Mouse (Mus musculus) myocyte (in vitro differentiated cells): ENCODE measurements around the gene Dgkz. TPM values are rescaled to one million over a fixed set of nuclear protein-coding genes. Genes with fewer than 3 reads are reported as not detected.
A peak's percentile ranks its signal among the peaks of the same experiment; 100 is the strongest.

ENCODE experiments used
- H3K27me3 ChIP-seq: one replicate; pipeline ENCODE4 v1.6.1; 2011; ENCODE audit not compliant: control insufficient read depth, insufficient read depth, insufficient read length
- H3K36me3 ChIP-seq: one replicate; pipeline ENCODE4 v1.6.1; 2011; ENCODE audit not compliant: control insufficient read depth, insufficient read depth
- H3K4me2 ChIP-seq: one replicate; pipeline ENCODE4 v1.6.1; 2011; ENCODE audit warnings: low read depth, control low read depth
- H3K4me3 ChIP-seq: one replicate; pipeline ENCODE4 v1.5.1; 2011; ENCODE audit warnings: mild to moderate bottlenecking, control low read depth, moderate library complexity
- H3K79me2 ChIP-seq: one replicate; pipeline ENCODE4 v1.6.1; 2011; ENCODE audit not compliant: control insufficient read depth, insufficient read depth
- H3ac ChIP-seq: one replicate; pipeline ENCODE4 v1.6.1; 2011; ENCODE audit not compliant: control insufficient read depth, insufficient read length
- CEBPB ChIP-seq: IDR thresholded peaks from 2 replicates; pipeline ENCODE4 v1.6.1; 2011; ENCODE audit warnings: mild to moderate bottlenecking, moderate library complexity; ENCODE audit not compliant: poor library complexity, insufficient read depth, severe bottlenecking
- E2F4 ChIP-seq: IDR thresholded peaks from one replicate; pipeline ENCODE4 v1.6.1; 2011; ENCODE audit warnings: mild to moderate bottlenecking, control low read depth, moderate library complexity; ENCODE audit not compliant: insufficient read depth
- MAX ChIP-seq: IDR thresholded peaks from one replicate; pipeline ENCODE4 v1.6.1; 2011; ENCODE audit warnings: low read depth, mild to moderate bottlenecking, control low read depth
- MYOD1 ChIP-seq, 3 experiments: IDR thresholded peaks; one replicate each; pipeline ENCODE4 v1.6.1; 2011; ENCODE audit warnings: control low read depth in 2 of 3, low read depth in 2 of 3, mild to moderate bottlenecking in 2 of 3, moderate library complexity in 1 of 3; ENCODE audit not compliant: insufficient read length in 2 of 3, control insufficient read depth in 1 of 3
- MYOG ChIP-seq, 3 experiments: IDR thresholded peaks; one replicate each; pipeline ENCODE4 v1.6.1; 2011; ENCODE audit warnings: control low read depth in 2 of 3, low read depth in 2 of 3, mild to moderate bottlenecking in 2 of 3; ENCODE audit not compliant: insufficient read length in 2 of 3, control insufficient read depth in 1 of 3, insufficient read depth in 1 of 3
- POLR2A ChIP-seq: IDR thresholded peaks from one replicate; pipeline ENCODE4 v1.6.1; 2011; ENCODE audit warnings: low read depth, mild to moderate bottlenecking, control low read depth, moderate library complexity; ENCODE audit not compliant: insufficient read length
- POLR2AphosphoS2 ChIP-seq: IDR thresholded peaks from one replicate; pipeline ENCODE4 v1.6.1; 2011; ENCODE audit warnings: low read depth, control low read depth; ENCODE audit not compliant: insufficient read length
- REST ChIP-seq: IDR thresholded peaks from one replicate; pipeline ENCODE4 v1.6.1; 2011; ENCODE audit warnings: mild to moderate bottlenecking, control low read depth, moderate library complexity; ENCODE audit not compliant: insufficient read depth, insufficient read length
- SRF ChIP-seq: IDR thresholded peaks from one replicate; pipeline ENCODE4 v1.6.1; 2011; ENCODE audit warnings: low read depth; ENCODE audit not compliant: control insufficient read depth, insufficient read length
- TCF12 ChIP-seq: IDR thresholded peaks from one replicate; pipeline ENCODE4 v1.6.1; 2011; ENCODE audit warnings: mild to moderate bottlenecking, control low read depth; ENCODE audit not compliant: poor library complexity, insufficient read depth, severe bottlenecking
- TCF3 ChIP-seq: IDR thresholded peaks from one replicate; pipeline ENCODE4 v1.6.1; 2011; ENCODE audit warnings: low read depth, control low read depth; ENCODE audit not compliant: insufficient read length
- USF1 ChIP-seq: IDR thresholded peaks from one replicate; pipeline ENCODE4 v1.6.1; 2011; ENCODE audit warnings: low read depth, mild to moderate bottlenecking, control low read depth, moderate library complexity
- polyA plus RNA-seq: library from polyadenylated mRNA; unstranded; fragments of >200 nt; fragmentation: generic; extraction: Trizol; gene quantifications from one replicate; pipeline ENCODE4 v1.2.1, GENCODE M21; 2012; ENCODE audit warnings: missing spikeins

Dgkz gene
- polyA plus RNA-seq, 1 experiment, result 68.4 TPM

GRCm38 (mm10) chr2:91953825-91954224 lies 21.8 kb downstream of the Dgkz start:
- Histone ChIP-seq H3K79me2 (peaks cover 48% of the 10 kb centered on the region), H3K4me3 (no peak overlapping the region), H3K36me3 (no peaks in the 10 kb centered on the region), H3K27me3 (no peaks in the 10 kb centered on the region), H3ac (no peak overlapping the region), H3K4me2 (peak overlapping the region; percentile 32)
- no peak for TF ChIP-seq CEBPB
- no peak for TF ChIP-seq POLR2AphosphoS2
- no peak for TF ChIP-seq POLR2A
- no peak for TF ChIP-seq E2F4
- TF ChIP-seq TCF3, result no peak
- TF ChIP-seq MYOD1 (IDR thresholded peaks at IDR 0.05; ENCODE audit: control insufficient read depth in 1 of 3, insufficient read length in 2 of 3, low read depth in 2 of 3), result no peak
- no peak for TF ChIP-seq MAX
- TF ChIP-seq REST, result no peak
- TF ChIP-seq MYOG (IDR thresholded peaks at IDR 0.05; ENCODE audit: control insufficient read depth in 1 of 3, insufficient read depth in 1 of 3, insufficient read length in 2 of 3, low read depth in 2 of 3), result no peak
- TF ChIP-seq USF1, result no peak
- TF ChIP-seq TCF12, result no peak
- TF ChIP-seq SRF, result no peak

- H3K36me3 ChIP-seq, result no peaks in the 10 kb centered on the region
- no peaks in the 10 kb centered on the region for H3K27me3 ChIP-seq
- H3K79me2 ChIP-seq, result peaks cover 43% of the 10 kb centered on the region
- peak overlapping the region; percentile 73 for H3K4me2 ChIP-seq
- TF ChIP-seq TCF3 (no peak), USF1 (no peak), SRF (no peak), TCF12 (no peak), REST (no peak), POLR2A (peak; percentile 36), MYOD1 (IDR thresholded peaks at IDR 0.05; ENCODE audit: control insufficient read depth in 1 of 3, insufficient read length in 2 of 3, low read depth in 2 of 3) (peak in 1 of 3 experiments; percentile 57), MAX (no peak), MYOG (IDR thresholded peaks at IDR 0.05; ENCODE audit: control insufficient read depth in 1 of 3, insufficient read depth in 1 of 3, insufficient read length in 2 of 3, low read depth in 2 of 3) (no peak), CEBPB (0 out of 2 replicates have a peak, but pooled peaks have one; percentile 19), POLR2AphosphoS2 (no peak), E2F4 (no peak)
- H3ac ChIP-seq, result no peak overlapping the region
- peak overlapping the region; percentile 19 for H3K4me3 ChIP-seq
These were observed 25.2 kb downstream of the Dgkz start for GRCm38 (mm10) chr2:91950275-91951085.

- Histone ChIP-seq H3K27me3 (no peaks in the 10 kb centered on the region), H3K36me3 (no peaks in the 10 kb centered on the region), H3K4me3 (peak overlapping the region; percentile 19), H3K79me2 (peaks cover 38% of the 10 kb centered on the region), H3K4me2 (peak overlapping the region; percentile 73), H3ac (no peak overlapping the region)
- TF ChIP-seq SRF, result no peak
- TF ChIP-seq MYOG (IDR thresholded peaks at IDR 0.05; ENCODE audit: control insufficient read depth in 1 of 3, insufficient read depth in 1 of 3, insufficient read length in 2 of 3, low read depth in 2 of 3), result peak in 2 of 3 experiments; percentile 68 to 74
- TF ChIP-seq MAX, result no peak
- TF ChIP-seq TCF3, result no peak
- peak in 2 of 3 experiments; percentile 52 to 66 for TF ChIP-seq MYOD1 (IDR thresholded peaks at IDR 0.05; ENCODE audit: control insufficient read depth in 1 of 3, insufficient read length in 2 of 3, low read depth in 2 of 3)
- peak; percentile 9 for TF ChIP-seq POLR2A
These were observed 26.0 kb downstream of the Dgkz start for GRCm38 (mm10) chr2:91949411-91950274.

- peak overlapping the region; percentile 73 for H3K4me2 ChIP-seq
- TF ChIP-seq USF1, result no peak
- TF ChIP-seq E2F4, result no peak
- no peak for TF ChIP-seq POLR2AphosphoS2
- no peak for TF ChIP-seq CEBPB
- no peak for TF ChIP-seq POLR2A
- TF ChIP-seq REST, result no peak
- peak; percentile 73 for TF ChIP-seq TCF12
- TF ChIP-seq MAX, result no peak
- TF ChIP-seq TCF3, result peak; percentile 72
- peak; percentile 67 to 95 (median 77) for TF ChIP-seq MYOG (IDR thresholded peaks at IDR 0.05; ENCODE audit: control insufficient read depth in 1 of 3, insufficient read depth in 1 of 3, insufficient read length in 2 of 3, low read depth in 2 of 3)
- no peak for TF ChIP-seq SRF
- TF ChIP-seq MYOD1 (IDR thresholded peaks at IDR 0.05; ENCODE audit: control insufficient read depth in 1 of 3, insufficient read length in 2 of 3, low read depth in 2 of 3), result peak; percentile 54 to 95 (median 72)
- H3ac ChIP-seq, result no peak overlapping the region
- H3K4me3 ChIP-seq, result peak overlapping the region; percentile 19
- no peaks in the 10 kb centered on the region for H3K27me3 ChIP-seq
- peaks cover 32% of the 10 kb centered on the region for H3K79me2 ChIP-seq
- no peaks in the 10 kb centered on the region for H3K36me3 ChIP-seq
These were observed 26.8 kb downstream of the Dgkz start for GRCm38 (mm10) chr2:91948792-91949241.
